Mouse (Mus musculus): ENCODE data around the gene Gm20388.
"Not testable (repeated sequence)": the region's sequence is repeated elsewhere in the genome, so short reads cannot be mapped to it uniquely, and the experiment has no call there.

The Gm20388 gene

DNA sequence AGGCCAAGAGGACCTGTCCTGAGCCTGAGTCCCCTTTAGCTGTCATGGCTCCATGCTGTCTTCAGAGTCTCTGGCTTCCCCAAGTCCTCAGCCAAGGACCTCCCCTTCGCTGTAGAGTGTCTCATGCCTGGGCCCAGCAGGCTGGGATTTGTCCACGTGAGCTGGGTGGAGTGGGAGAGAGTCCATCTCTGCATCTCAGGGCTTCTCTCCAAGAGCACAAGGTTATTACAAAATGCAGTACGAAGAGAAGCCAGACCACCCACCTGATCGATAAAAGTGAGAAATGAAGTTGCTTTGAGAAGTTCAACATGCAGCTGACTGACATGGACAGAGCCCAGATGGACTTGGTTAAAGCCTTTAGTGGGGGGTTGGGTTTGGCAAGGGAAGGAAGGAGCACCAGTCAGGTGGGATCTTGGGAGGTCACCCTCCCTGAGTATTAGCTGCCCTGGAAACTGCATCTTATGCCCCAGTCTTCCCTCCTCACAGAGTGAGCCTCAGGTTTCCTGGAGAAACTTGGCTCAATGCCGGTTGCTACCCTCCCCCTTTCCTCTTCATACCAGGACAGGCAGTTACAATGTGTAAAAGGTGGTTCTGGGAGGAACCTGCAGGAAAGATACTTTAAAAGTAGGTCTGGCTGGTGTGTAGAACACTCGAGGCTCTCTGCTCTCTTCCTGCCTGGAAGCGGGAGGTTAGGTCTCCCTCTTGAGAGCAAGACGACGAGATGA is 2705.7 kb downstream of the Gm20388 start:
- DNase-seq: no peak

DNA sequence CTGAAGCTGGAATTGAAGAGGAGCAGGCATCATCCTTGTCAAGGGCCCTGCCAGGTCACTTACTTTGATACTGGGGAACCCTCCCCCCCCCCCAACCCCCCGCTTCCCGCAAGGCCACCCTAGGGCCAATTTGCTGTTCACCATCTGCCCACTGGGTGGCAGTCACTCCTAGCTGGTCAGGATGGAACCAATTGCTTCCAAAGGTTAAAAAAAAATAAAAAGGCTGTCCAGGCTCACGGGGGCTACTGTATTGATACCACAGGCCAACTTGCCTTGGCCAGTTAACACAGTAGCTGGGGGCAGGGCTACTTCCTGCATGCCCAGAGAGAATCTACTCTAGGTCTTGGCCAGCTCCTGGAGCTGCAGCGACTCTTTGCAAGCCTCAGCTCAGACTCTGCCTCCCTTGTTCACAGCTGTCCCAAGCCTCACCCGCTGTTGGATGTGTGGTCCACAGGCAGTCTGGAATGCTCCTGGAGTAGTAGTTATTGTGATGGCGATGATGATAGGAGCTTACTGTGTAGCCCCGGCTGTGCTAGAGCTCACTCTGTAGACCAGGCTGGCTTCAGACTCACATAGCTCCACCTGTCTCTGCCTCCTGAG is 2707.4 kb downstream of the Gm20388 start:
- DNase-seq: peak; percentile 61 to 87

DNA sequence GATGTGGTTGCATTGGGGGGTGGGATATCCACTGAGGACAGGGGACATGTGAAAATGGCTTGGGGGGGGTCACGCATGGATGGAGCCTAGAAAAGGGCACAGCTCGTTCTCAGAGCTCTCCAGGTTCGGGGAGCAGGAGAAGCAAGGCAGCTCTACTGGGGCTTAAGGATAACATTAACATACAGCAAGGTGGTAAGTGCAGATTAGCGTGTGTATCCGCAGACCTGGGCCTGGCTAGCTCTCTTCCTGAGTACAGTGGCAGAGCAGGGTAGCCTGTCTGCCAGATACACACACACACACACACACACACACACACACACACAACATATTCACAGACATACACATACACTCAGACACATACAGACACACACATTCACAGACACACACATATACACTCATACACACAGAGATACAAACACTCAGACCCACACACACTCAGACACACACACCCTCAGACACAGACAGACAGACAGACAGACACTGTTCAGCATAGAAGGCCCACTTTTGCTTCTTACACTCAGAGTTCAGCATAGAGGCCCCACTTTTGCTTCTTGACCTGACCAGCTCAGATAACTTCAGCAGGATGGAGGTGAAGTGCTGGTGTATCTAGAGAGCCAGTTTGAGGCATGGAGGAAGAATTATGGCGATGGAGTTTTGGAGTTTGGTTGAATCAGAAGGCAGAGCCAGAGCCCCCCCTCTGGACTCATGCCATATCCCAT is 2708.2 kb downstream of the Gm20388 start:
- DNase-seq: no peak

DNA sequence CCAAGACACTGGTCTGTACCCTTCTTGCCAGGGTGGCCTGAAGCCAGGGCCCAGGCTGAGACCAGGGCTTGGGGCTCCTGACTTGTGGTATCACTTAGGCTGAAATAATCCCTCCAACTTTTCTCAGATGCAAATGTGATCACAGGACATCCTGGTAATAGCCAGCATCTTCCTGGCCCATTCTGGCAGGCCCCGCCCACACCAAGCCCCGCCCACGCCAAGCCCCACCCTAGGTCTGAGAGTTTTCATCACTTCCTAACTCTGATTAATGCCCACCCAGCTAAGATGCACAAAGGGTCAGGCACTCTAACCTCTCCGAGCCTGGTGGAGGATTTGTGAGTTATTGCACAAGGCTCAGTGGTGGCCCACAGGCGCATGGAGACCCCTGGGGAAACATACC is 2709.8 kb downstream of the Gm20388 start:
- DNase-seq: no peak

DNA sequence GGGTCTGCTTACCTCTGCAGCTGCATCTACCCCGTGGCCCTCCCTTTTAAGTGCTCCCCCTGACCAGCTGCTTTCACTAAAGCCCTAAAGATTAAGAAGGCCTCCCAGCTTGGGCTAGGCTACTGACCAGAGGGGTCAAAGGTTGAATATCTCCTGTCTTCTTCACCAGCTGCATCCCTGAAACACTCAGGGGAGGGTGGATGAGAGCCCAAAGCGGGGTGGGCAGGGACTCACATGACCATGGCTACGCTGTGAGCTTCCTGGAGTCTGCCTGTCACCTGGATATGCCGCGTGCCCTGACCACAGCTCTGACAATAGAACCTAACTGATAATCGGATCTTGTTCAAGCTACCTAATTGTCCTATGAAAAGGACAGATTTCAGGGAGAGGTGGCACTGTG is 2712.1 kb downstream of the Gm20388 start, which contains the start of gene Pabpn1l:
Gene Pabpn1l, minus strand, starts transcription at position 13 of the 400 bp plus-strand sequence.
- DNase-seq: peak; percentile 26 to 40

DNA sequence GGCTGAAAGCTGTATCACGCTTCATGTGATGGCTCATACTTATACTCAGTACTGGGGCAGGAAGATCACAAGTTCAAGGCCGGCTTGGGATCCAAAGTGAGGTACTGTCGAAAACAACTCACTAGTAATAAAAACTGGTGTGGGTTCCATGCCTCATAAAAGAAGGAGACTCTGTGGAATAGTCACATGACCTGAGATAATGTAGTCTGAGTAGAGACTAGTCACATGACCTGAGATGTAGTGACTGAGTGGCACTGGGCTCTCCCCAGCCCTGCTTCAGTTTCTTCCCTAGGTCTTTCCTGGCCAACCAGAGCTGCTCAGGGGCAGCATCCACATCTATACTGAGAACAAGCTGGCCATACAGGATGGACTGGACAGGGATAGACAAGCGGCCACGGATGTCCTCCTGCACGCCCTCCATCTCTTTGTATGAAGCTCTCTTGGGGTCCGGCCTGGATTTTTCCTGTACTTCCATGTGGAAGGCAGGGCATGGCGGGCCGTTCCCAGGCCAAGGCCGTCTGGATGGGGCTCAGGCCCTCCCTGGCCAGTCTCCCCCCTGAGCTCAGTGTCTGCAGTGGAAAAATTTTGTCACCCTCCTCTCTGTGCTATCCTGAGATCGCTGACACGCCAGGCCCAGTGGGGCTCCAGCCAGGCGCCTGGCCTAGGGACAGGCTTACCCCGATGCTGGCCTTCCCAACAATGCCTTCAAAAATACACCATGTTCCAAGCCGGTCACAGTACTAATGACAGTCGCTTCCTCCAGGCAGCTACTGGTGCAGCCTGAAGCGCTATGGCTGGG is 2713.4 kb downstream of the Gm20388 start:
- no peak for DNase-seq

DNA sequence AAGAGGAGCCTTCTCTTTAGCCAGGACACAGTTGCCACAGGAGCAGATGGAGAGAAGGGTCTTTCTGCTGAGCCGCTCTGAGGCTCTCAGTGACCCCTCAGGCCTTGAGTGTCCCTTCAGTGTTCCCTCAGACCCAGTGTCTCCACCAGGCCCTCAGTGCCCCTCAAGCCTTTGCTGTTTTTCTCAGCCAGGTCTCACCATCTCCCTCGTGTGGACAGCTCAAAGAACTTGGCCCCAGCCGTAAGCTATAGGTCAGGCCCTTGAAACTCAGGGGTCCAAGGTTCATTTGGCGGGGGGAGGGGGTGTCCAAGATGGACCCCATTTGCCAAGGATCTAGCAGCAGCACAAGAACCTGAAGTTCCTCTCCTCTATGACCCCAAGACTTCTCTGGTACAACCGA is 2714.0 kb downstream of the Gm20388 start:
- DNase-seq: no peak

DNA sequence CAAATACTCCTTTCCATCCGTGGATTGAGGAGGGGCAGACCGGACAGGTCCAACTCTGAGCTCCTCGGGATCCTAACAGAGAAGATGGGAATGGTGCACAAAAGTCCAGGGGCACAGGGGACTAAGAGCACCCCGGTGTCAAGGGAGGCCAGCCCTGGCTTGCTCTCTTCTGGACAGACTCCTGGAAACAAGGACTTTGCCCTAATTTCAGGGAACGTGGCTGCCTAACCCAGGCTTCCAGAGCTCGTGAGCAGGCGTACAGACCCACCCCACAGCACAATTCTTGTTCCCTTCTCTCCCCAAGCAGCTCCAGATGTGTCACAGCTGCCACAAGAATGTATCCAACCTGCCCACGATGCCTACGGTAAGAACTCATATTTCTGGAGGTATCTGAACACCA is 2715.2 kb downstream of the Gm20388 start:
- DNase-seq: peak; percentile 38 to 39

DNA sequence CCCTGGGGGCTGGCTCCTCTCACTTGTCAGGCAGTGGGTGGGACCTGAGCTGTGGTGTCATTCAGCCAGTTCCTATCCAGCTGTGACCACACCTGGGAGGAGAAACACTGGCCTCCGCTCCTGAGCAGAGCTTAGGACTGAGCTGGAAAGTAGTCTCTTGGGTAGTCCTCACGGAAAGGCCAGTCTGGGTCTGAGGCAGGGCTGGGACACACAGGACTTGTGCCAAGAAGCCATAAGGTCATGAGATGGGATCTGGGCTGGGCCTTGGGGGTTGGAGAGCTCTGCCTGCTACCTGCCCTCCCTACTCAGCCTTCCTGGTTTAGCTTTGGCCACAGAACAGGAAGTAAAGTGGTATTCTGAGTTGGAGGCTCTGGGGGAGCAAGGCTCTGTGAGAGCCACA is 2716.3 kb downstream of the Gm20388 start:
- DNase-seq: no peak

DNA sequence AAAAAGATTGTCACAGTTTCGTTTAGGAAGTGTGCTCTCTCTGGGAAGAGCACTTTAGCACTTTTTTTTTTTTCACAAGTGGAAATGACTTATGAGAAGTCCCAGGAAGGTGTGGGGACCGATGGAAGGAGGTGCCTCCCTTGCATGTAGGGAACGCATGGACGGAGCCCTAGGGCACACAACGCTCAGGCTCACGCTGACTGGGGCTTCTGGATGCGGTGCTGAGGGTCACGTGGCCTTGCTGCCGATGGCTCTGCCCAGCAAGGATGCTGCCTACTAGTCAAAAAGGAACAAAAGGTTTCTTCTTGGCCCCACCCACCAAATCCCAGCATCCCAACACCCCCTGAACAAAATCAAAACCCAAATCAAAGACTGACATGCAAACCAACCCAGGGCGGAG is 2718.7 kb downstream of the Gm20388 start:
- DNase-seq: no peak

DNA sequence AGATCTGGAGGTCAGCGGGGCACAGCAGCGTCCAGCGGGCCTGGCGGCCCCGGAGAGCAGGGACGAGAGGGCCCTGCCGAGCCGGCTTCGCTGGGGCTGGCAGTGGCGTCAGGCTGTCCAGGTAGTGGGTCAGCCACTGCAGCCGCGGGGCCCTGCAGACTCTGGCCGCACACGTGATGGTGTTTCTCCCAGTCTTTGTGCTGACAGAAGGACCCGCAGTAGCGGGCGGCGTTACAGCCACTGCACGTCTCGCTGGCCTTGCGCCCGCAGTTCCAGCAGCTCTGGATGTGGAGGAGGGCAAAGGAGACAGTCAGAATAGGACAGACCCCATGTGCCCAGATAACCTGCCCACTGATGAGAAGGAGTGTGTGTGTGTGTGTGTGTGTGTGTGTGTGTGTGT is 2720.1 kb downstream of the Gm20388 start:
- peak; percentile 30 to 33 for DNase-seq

DNA sequence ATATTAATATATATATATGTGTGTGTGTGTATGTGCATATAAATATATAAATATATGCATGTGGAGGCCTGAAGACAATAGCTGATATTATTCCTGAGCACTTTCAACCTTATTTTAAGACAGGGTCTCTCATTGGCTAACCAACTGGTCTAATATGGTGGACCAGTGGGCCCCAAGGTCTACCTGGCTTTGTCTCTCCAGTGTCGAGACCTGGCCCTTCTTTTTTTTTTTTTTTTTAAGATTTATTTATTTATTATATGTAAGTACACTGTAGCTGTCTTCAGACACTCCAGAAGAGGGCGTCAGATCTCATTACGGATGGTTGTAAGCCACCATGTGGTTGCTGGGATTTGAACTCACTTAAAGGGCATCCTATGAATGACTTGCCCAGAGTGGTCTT is 2721.5 kb downstream of the Gm20388 start:
- DNase-seq: not testable (repeated sequence)

DNA sequence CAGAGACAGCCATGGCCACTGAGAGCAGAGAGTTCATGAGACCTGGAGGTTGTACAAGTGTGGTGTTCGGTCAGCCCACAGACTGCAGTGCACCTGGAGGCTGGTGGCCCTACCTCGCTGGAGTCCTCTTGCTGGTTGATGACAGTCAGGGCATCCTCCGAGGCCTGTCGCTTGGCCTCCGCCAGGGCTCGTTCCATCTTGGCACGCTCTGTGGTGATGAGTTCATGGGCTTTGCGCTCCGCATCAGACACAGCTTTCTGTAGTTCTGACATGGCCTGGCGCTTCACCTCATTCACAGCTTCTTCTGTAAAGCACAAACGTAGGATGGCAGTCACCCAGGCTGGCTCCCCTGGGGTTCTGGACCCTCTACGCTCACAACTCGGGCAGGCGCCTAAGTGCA is 2722.6 kb downstream of the Gm20388 start:
- DNase-seq: no peak

DNA sequence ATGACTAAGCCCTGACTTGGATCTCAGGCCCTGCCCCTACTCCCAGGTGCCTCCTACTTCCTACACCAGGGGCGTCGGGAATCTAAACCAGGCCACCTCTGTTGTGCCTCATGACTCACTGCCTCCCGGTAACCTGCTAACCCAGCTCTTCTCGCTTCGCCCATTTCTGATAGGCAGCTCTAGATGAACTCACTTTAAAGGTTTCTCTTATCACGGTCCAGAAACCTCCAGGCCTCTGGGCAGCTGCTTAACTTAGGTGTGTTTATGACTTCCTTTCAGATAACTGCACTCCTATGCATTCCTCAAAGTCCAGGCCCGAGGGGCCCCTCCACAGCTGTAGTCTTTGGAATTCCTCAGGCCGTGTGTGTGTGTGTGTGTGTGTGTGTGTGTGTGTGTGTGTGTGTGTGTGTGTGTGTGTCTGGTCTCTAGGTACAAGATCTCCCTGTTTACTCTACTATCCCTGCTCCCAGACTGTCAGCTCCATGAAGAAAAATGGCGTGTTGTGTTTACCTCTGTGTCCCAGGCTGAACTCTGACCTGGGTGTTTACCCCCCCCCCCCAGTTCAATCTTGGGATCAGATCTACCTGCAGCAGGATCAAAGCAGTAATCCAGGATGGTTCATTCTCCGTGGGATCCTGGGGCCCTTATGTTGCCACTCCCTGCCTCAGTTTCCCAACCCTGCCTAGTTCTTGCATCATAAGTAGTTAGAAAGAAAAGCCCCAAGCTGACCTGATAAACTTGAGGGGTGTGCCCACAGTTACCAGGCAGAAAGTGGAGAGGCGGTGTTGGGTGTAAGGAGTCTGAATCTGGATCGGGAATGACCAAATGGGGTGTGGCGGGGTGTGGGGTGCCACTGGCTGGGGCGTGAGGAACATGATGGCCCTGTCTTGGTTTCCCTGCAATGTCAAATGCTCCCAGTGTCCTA is 2725.5 kb downstream of the Gm20388 start:
- no peak for DNase-seq

DNA sequence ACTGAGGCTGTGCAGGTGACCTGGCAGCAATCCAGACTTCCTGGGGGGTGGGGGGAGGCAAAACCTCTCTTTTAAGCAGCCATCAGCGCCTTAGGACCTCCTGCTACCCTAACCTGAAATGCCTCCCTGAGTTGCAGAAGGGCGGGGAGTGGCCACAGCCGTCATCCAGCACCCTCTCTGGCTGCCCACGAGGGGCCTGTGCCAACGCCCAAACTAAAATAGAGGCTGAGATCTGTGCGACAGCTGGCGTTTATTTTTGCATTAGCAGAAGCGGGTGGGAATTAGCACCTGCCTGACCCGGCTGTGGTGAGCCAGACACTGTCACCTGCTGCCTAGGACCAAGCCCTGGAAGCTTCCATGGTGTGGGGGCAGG is 2726.1 kb downstream of the Gm20388 start:
- no peak for DNase-seq

DNA sequence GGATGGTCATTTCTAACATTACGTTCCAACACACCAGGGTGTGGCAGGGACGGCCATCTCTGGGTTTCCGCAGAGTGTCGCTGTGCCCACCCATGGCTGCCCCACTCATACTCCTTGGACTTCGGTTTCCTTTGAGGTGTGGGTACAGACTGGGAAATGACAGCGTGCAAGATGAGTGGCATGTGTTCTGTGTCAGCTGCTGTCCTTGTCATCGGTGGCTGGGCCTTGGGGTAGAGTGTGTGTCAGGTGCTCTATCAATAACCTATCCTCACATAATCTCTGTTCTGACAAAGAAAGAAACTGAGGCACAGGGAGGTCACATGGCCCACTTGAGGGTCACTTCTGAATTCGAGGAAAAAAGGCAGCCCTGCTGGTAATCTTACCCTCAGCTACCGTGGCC is 2726.6 kb downstream of the Gm20388 start:
- DNase-seq: no peak

DNA sequence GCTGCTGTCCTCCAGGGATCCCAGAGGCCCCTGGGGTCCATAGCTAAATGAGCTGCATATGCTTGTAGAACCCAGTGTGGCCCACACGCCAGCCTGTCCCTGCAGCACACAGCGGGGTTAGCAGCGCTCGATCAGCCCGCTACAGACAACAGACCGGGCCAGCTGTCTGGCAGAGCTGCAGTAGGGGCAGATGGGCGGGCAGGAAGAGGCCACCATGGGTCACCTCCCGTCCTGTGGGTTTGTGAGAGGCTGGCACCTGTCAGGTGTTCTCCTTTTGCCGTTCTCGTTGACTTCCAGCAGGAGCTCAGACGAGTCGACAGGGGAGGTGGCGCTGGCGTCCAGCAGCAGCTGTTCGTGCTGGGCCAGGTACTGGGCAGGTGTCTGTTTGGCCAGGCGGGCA is 2728.0 kb downstream of the Gm20388 start:
- DNase-seq: no peak

DNA sequence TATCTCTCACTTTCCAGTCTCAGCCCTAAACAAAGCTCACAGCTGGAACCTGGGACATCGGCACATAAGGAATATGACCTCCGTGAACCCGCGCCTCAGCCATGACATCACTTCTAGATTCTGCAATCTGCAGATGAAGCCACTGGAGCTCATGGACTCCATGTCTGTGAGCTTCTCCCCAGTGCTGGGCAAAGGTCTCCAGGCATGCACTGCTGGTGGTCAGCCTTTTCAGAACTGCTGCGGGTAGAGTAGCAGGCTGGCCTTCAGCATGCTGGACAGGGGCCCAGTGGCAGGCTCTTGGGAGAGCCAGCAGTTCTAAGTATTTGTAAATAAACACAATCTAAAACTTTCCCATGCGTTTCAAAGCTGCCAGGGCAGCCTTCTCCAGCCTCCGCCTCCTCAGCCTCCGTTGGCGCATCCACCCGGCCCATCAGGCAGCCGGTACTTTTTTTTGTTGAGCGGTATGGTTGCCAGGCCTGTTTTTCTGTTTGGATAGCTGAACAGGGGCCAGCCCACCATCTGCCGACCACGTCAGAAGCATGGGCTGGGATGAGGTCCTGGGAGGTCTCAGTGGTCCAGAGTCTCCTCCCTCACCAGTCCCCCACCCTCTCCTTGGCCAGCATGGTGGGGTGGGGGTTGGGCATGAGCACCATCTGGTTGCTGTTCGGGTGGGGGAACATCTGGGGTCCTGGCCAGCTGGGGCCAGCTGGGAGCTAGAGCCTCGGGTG is 2729.0 kb downstream of the Gm20388 start:
- peak; percentile 56 to 59 for DNase-seq

DNA sequence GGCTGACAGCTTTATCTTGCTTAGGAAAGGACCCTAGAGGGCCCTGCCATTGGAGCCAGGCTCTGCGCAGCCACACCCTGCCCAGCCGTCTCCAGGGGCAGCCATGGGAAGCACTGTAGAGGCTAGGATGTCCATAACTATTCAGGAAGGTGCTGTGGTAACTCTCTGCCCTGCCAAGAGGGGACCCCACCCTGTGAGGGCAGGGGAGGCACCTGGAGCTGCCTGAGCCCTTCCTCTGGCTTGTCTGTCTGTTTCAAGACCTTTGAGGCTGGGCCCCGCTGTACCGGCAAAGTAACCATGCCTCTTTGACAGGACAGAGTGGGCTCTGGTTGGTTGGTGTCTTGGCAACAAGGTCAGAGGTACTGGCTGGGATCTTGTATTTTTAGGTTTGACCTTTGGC is 2730.2 kb downstream of the Gm20388 start:
- no peak for DNase-seq

DNA sequence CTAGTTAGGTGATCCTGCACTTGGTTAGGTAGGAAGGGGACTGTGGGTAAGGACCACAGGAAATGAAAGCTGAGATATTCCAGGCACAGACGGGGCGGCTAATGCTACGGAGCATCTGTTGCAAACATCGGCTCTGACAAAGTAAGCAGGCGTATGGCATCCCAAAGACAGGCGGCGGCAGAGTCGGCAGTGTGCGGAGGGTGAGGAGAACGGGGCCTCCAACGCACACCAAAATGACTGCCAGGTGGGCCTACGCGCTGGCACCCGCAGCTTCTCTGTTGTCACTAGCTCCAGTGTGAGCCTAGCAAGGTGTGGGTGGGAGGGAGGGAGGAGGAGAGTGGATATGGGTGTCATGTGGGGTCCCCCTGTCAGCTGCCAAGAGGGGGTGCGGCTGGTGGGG is 2730.8 kb downstream of the Gm20388 start:
- no peak for DNase-seq

DNA sequence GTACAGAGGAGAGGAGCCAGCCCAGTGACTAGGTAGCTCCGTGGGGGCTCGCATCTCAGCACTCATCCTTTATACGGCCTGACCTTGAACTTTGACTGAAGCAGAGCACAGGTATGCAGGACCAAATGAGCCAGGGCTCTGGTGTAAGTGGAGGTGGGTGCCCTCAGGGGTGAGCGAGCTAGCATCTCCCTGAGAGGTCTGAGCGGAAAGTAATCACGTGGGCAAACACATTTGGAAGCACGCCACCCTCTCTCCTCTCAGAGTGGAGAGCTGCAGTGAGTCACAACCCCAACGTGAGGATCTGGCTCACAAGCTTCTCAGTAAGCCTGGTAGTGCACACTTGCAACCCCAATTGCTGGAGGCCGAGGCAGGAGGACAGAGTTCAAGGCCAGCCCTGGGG is 2731.4 kb downstream of the Gm20388 start:
- DNase-seq: no peak

Measured in kidney, adult 8-10 months (tissue).